8 mouse cellular contexts compared by ENCODE assay signal in genomic region chr2:164786388-164786885, GRCm38 (mm10). TPM values are rescaled to one million over a fixed set of nuclear protein-coding genes. Genes with fewer than 3 reads are reported as not detected.
DNase-seq lines count a peak whose midpoint lies in the region; ATAC-seq and TF ChIP-seq lines count a peak whose summit lies in the region.

No protein-coding gene starts in this region.

- peak overlapping the region; percentile 75 for H3K4me2 ChIP-seq in kidney, postnatal 0 days (ENCODE audit: low read length)
- H3K4me2 ChIP-seq in hindbrain, postnatal 0 days (ENCODE audit: low read depth, low read length) = peak overlapping the region; percentile 93

- H3K9ac ChIP-seq in kidney, postnatal 0 days (ENCODE audit: low read depth, low read length) = peak overlapping the region; percentile 76
- peak overlapping the region; percentile 92 for H3K9ac ChIP-seq in hindbrain, postnatal 0 days (replicated peaks; ENCODE audit: low read length)

- H3K36me3 ChIP-seq in kidney, postnatal 0 days (ENCODE audit: insufficient read depth, low read length) = peaks cover 10% of the 10 kb centered on the region; the same call in 1 of the 2 replicates
- peaks cover 24% of the 10 kb centered on the region for H3K36me3 ChIP-seq in embryonic facial prominence, embryonic 10.5 days (replicated peaks)
- H3K36me3 ChIP-seq in hindbrain, postnatal 0 days (ENCODE audit: insufficient read depth, low read length) = 0 out of 2 replicates have a peak, but pooled peaks cover 6% of the 10 kb centered on the region

- H3K27me3 ChIP-seq in kidney, postnatal 0 days (ENCODE audit: insufficient read depth, low read length) = no peaks in the 10 kb centered on the region
- H3K27me3 ChIP-seq in embryonic facial prominence, embryonic 10.5 days (replicated peaks; ENCODE audit: low read depth, poor library complexity, severe bottlenecking) = peaks cover 13% of the 10 kb centered on the region; the same call in 1 of the 2 replicates
- no peaks in the 10 kb centered on the region for H3K27me3 ChIP-seq in hindbrain, postnatal 0 days (ENCODE audit: insufficient read depth, low read length)

- no peaks in the 10 kb centered on the region for H3K9me3 ChIP-seq in kidney, postnatal 0 days (replicated peaks; ENCODE audit: low read length)
- H3K9me3 ChIP-seq in embryonic facial prominence, embryonic 10.5 days = no peaks in the 10 kb centered on the region
- no peaks in the 10 kb centered on the region for H3K9me3 ChIP-seq in hindbrain, postnatal 0 days (ENCODE audit: low read length)

- DNase-seq in kidney, postnatal 0 days (ENCODE audit: low spot score) = peak; percentile 51
- DNase-seq in kidney, adult 18-20 months = no peak
- DNase-seq in embryonic facial prominence, embryonic 10.5 days (ENCODE audit: low spot score) = no peak
- DNase-seq in hindbrain, postnatal 0 days (ENCODE audit: low spot score) = peak; percentile 48
- no peak for DNase-seq in thymus, postnatal 36 days
- DNase-seq in right cerebral cortex, postnatal 36 days (ENCODE audit: low spot score in 2 of 2) = no peak
- no peak for DNase-seq in urinary bladder, adult 2 months (ENCODE audit: low spot score)

- H3K27ac ChIP-seq in kidney, postnatal 0 days = peak overlapping the region; percentile 90
- peak overlapping the region; percentile 87 for H3K27ac ChIP-seq in embryonic facial prominence, embryonic 10.5 days (replicated peaks)
- H3K27ac ChIP-seq in hindbrain, postnatal 0 days = peak overlapping the region; percentile 89

- no peak for ATAC-seq in kidney, postnatal 0 days (replicated peaks; ENCODE audit: low FRiP score, low read depth)
- ATAC-seq in hindbrain, postnatal 0 days = peak; percentile 25; the same call in 1 of the 2 replicates
- ATAC-seq in megakaryocyte progenitor cell, adult 5-6 weeks (replicated peaks; ENCODE audit: poor library complexity) = 0 out of 2 replicates have a peak, but pooled peaks have one; percentile 10

- 6% methylated on average over 15 of the region's 15 CpGs for WGBS in kidney, postnatal 0 days
- 9% methylated on average over 15 of the region's 15 CpGs for WGBS in embryonic facial prominence, embryonic 10.5 days
- WGBS in hindbrain, postnatal 0 days = 7% methylated on average over 15 of the region's 15 CpGs

- no peaks in the 10 kb centered on the region; the same call in 1 of the 2 replicates for H3K4me1 ChIP-seq in kidney, postnatal 0 days (replicated peaks; ENCODE audit: insufficient read depth, low read length)
- H3K4me1 ChIP-seq in embryonic facial prominence, embryonic 10.5 days = peaks cover 36% of the 10 kb centered on the region
- H3K4me1 ChIP-seq in hindbrain, postnatal 0 days (ENCODE audit: insufficient read depth, low read length) = no peaks in the 10 kb centered on the region; the same call in 1 of the 2 replicates

- peak overlapping the region; percentile 67 for H3K4me3 ChIP-seq in kidney, postnatal 0 days (replicated peaks; ENCODE audit: low read depth, low read length)
- H3K4me3 ChIP-seq in embryonic facial prominence, embryonic 10.5 days = peak overlapping the region; percentile 79
- H3K4me3 ChIP-seq in hindbrain, postnatal 0 days (ENCODE audit: low read length) = peak overlapping the region; percentile 75

- no peak for TF ChIP-seq CTCF in kidney, postnatal 0 days (IDR thresholded peaks at IDR 0.05; ENCODE audit: low read depth)
- TF ChIP-seq CTCF in hindbrain, postnatal 0 days (IDR thresholded peaks at IDR 0.05; ENCODE audit: low read depth) = no peak

RNA-seq across cellular contexts. Expression of gene Snx21, which starts 0.8 kb away (rescaled TPM):
- 19.9 and 21.7 TPM in 2 replicates for polyA plus RNA-seq in kidney, postnatal 0 days (2015; fragmentation: Nextera tagmentation; extraction: Ambion mirVana)
- polyA plus RNA-seq in embryonic facial prominence, embryonic 10.5 days (2016; fragmentation: Nextera tagmentation; extraction: Ambion mirVana) = 10.7 and 11.9 TPM in 2 replicates
- total RNA-seq in hindbrain, postnatal 0 days (2014; rRNA removed) = 102 and 106 TPM in 2 replicates
- 44.7 and 47.6 TPM in 2 replicates for polyA plus RNA-seq in hindbrain, postnatal 0 days (2015; fragmentation: Nextera tagmentation; extraction: Ambion mirVana)
- 0.42 and 0.49 TPM in 2 replicates for total RNA-seq in megakaryocyte progenitor cell, adult 5-6 weeks (2015)
- 0.37 and 0.88 TPM in 2 replicates for total RNA-seq in megakaryocyte progenitor cell, adult 5-6 weeks (2017)
- 24.4 and 29.0 TPM in 2 replicates for polyA plus RNA-seq in urinary bladder, adult 2 months (2012; rRNA removed)

RNA-seq across cellular contexts. Expression of gene Tnnc2, which starts 6.7 kb away (rescaled TPM):
- 0.45 and 1.0 TPM in 2 replicates for polyA plus RNA-seq in kidney, postnatal 0 days (2015; fragmentation: Nextera tagmentation; extraction: Ambion mirVana)
- polyA plus RNA-seq in embryonic facial prominence, embryonic 10.5 days (2016; fragmentation: Nextera tagmentation; extraction: Ambion mirVana) = not detected in 2 replicates
- 12.2 TPM in 1 of 2 replicates, not detected in the other for total RNA-seq in hindbrain, postnatal 0 days (2014; rRNA removed)
- 0.30 TPM in 1 of 2 replicates, not detected in the other for polyA plus RNA-seq in hindbrain, postnatal 0 days (2015; fragmentation: Nextera tagmentation; extraction: Ambion mirVana)
- total RNA-seq in megakaryocyte progenitor cell, adult 5-6 weeks (2015) = not detected in 2 replicates
- not detected in 2 replicates for total RNA-seq in megakaryocyte progenitor cell, adult 5-6 weeks (2017)
- 21.9 and 26.7 TPM in 2 replicates for polyA plus RNA-seq in urinary bladder, adult 2 months (2012; rRNA removed)

RNA-seq across cellular contexts. Expression of gene Ube2c, which starts 16.7 kb away (rescaled TPM):
- polyA plus RNA-seq in kidney, postnatal 0 days (2015; fragmentation: Nextera tagmentation; extraction: Ambion mirVana) = 132 and 156 TPM in 2 replicates
- 571 and 605 TPM in 2 replicates for polyA plus RNA-seq in embryonic facial prominence, embryonic 10.5 days (2016; fragmentation: Nextera tagmentation; extraction: Ambion mirVana)
- total RNA-seq in hindbrain, postnatal 0 days (2014; rRNA removed) = 61.5 and 70.6 TPM in 2 replicates
- 61.2 and 69.4 TPM in 2 replicates for polyA plus RNA-seq in hindbrain, postnatal 0 days (2015; fragmentation: Nextera tagmentation; extraction: Ambion mirVana)
- 271 and 279 TPM in 2 replicates for total RNA-seq in megakaryocyte progenitor cell, adult 5-6 weeks (2015)
- 142 and 184 TPM in 2 replicates for total RNA-seq in megakaryocyte progenitor cell, adult 5-6 weeks (2017)
- polyA plus RNA-seq in urinary bladder, adult 2 months (2012; rRNA removed) = 7.3 and 7.9 TPM in 2 replicates

RNA-seq across cellular contexts. Expression of gene Acot8, which starts 18.2 kb away (rescaled TPM):
- polyA plus RNA-seq in kidney, postnatal 0 days (2015; fragmentation: Nextera tagmentation; extraction: Ambion mirVana) = 28.7 and 33.2 TPM in 2 replicates
- 13.9 and 15.8 TPM in 2 replicates for polyA plus RNA-seq in embryonic facial prominence, embryonic 10.5 days (2016; fragmentation: Nextera tagmentation; extraction: Ambion mirVana)
- 18.5 and 39.5 TPM in 2 replicates for total RNA-seq in hindbrain, postnatal 0 days (2014; rRNA removed)
- polyA plus RNA-seq in hindbrain, postnatal 0 days (2015; fragmentation: Nextera tagmentation; extraction: Ambion mirVana) = 19.4 and 20.2 TPM in 2 replicates
- total RNA-seq in megakaryocyte progenitor cell, adult 5-6 weeks (2015) = 13.2 and 14.2 TPM in 2 replicates
- total RNA-seq in megakaryocyte progenitor cell, adult 5-6 weeks (2017) = 22.2 and 26.4 TPM in 2 replicates
- polyA plus RNA-seq in urinary bladder, adult 2 months (2012; rRNA removed) = 37.5 and 45.7 TPM in 2 replicates

RNA-seq across cellular contexts. Expression of gene Zswim3, which starts 18.5 kb away (rescaled TPM):
- 5.2 and 5.4 TPM in 2 replicates for polyA plus RNA-seq in kidney, postnatal 0 days (2015; fragmentation: Nextera tagmentation; extraction: Ambion mirVana)
- 8.5 and 8.6 TPM in 2 replicates for polyA plus RNA-seq in embryonic facial prominence, embryonic 10.5 days (2016; fragmentation: Nextera tagmentation; extraction: Ambion mirVana)
- 6.4 and 8.3 TPM in 2 replicates for total RNA-seq in hindbrain, postnatal 0 days (2014; rRNA removed)
- polyA plus RNA-seq in hindbrain, postnatal 0 days (2015; fragmentation: Nextera tagmentation; extraction: Ambion mirVana) = 5.2 and 5.5 TPM in 2 replicates
- total RNA-seq in megakaryocyte progenitor cell, adult 5-6 weeks (2015) = 4.3 and 6.7 TPM in 2 replicates
- total RNA-seq in megakaryocyte progenitor cell, adult 5-6 weeks (2017) = 2.5 and 2.8 TPM in 2 replicates
- 5.3 and 6.2 TPM in 2 replicates for polyA plus RNA-seq in urinary bladder, adult 2 months (2012; rRNA removed)

Comparison
In these comparisons a context has a peak if more than half of its experiments do, and no peak if none do; other contexts are left out.
1. DNase-seq: peak in kidney, postnatal 0 days (single experiment) and hindbrain, postnatal 0 days (single experiment); none in kidney, adult 18-20 months (single experiment), embryonic facial prominence, embryonic 10.5 days (single experiment), thymus, postnatal 36 days (0 of 2), right cerebral cortex, postnatal 36 days (0 of 2) and urinary bladder, adult 2 months (single experiment).
2. RNA of gene Tnnc2, which starts 6.7 kb away (polyA plus RNA-seq): 21.9 to 26.7 TPM in urinary bladder, adult 2 months; 0.45 to 1.0 TPM in kidney, postnatal 0 days, 0.30 TPM in hindbrain, postnatal 0 days and not detected in embryonic facial prominence, embryonic 10.5 days; every median in the first group is over 10 times any median in the second.
3. Peak in every context shown above with its lines, with median percentiles within 50 percentile points of each other: H3K27ac ChIP-seq and H3K4me3 ChIP-seq.